Mouse (Mus musculus): ENCODE measurements around the gene Amigo3. TPM values are rescaled to one million over a fixed set of nuclear protein-coding genes. Genes with fewer than 3 reads are reported as not detected.

Amigo3 gene
- total and polyA plus RNA-seq, 2 experiments from 2014 or later: 1.6 to 7.6 TPM

DNA sequence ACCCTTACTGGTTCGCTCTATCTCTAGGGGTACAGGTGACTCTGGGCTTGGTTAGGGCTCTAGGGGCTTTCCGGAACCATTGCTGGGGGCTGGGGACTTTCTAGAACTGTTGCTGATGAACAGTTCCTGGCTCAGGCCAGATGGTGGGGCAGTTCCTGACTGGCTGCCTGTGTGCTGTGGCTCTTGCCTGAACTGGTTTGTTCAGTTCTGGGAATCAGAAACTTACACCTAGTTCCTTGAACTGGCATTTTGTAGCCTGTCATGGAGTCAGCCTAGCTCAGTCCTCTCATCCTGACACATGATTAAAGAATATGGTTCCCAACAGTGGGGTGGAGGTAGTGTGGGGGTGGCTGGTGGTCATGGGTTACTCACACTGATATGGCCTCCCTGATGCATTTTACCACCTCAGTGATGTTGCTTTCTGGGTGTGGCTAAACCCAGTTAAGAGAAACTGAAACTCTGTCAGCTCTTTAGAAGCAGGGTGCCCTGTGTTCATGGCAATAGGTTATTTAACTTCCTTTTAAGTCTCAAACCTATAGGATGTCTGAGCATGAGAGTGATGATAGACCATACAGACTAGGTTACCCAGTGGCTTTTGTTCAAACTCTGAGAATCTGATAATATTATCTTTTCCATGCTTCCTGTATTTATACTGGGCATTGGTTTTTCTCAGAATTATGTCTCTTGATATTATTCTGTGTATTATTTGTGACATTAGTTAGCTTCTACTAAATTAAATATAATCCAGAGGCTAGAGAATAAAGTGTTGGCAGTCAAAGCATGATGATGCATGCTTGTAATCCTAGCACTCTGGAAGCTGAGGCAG is 17.4 kb upstream of the Amigo3 start:
- 88% methylated on average over 2 of the region's 2 CpGs for WGBS
- Histone ChIP-seq H3K4me1 (ENCODE audit: control insufficient read depth, insufficient read depth) (no peaks in the 10 kb centered on the region), H3K4me3 (ENCODE audit: low read depth, low read length) (no peak overlapping the region), H3K9ac (replicated peaks; ENCODE audit: low read depth, low read length) (no peak overlapping the region), H3K27me3 (ENCODE audit: control insufficient read depth, insufficient read depth, low read length) (no peaks in the 10 kb centered on the region), H3K4me2 (ENCODE audit: low read depth, low read length) (no peak overlapping the region), H3K36me3 (replicated peaks; ENCODE audit: control insufficient read depth, insufficient read depth, low read length) (peaks cover 63% of the 10 kb centered on the region), H3K27ac (ENCODE audit: low read depth) (no peak overlapping the region), H3K9me3 (replicated peaks; ENCODE audit: control insufficient read depth, low read length) (no peaks in the 10 kb centered on the region)
- DNase-seq (ENCODE audit: low spot score) (no peak), ATAC-seq (ENCODE audit: insufficient read depth, low read depth) (no peak)
- TF ChIP-seq CTCF (IDR thresholded peaks at IDR 0.05; ENCODE audit: low read depth) (no peak), EP300 (IDR thresholded peaks at IDR 0.05; ENCODE audit: low read depth) (no peak)

DNA sequence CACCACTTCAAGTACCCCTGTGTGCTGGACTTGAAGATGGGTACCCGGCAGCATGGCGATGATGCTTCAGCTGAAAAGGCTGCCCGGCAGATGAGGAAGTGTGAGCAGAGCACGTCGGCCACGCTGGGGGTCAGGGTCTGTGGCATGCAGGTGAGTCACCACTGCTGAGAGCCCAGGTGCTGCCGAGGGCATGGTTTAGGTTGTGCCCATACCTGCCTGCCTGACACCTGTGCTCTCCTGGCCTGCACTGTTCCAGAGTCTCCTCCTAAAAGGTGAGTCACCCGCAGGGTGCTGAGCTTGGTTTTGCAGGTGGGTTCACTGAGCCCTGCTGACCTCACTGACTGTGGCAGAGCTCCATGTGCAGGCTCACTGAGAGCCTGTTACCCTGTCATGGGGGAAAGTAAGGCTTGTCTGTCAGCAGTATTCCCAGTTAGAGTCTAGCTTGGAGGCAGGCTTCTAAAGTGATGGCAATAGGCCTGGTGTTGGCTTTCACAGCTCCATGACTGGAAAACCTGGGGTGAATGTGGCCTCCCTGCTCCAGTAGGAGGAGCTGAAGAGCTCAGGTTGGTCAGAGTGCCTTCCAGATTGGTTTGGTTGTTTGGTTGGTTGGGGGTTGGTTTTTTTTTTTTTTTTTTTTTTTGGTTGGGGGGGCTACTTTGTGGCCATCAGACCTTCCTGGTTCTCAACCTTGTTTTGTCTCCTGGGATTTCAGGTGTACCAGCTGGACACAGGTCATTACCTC is 8.0 kb upstream of the Amigo3 start:
- Histone ChIP-seq H3K36me3 (replicated peaks; ENCODE audit: control insufficient read depth, insufficient read depth, low read length) (peaks cover 59% of the 10 kb centered on the region), H3K4me1 (ENCODE audit: control insufficient read depth, insufficient read depth) (peaks cover 13% of the 10 kb centered on the region), H3K27ac (ENCODE audit: low read depth) (no peak overlapping the region), H3K4me2 (ENCODE audit: low read depth, low read length) (no peak overlapping the region), H3K9me3 (replicated peaks; ENCODE audit: control insufficient read depth, low read length) (no peaks in the 10 kb centered on the region), H3K4me3 (ENCODE audit: low read depth, low read length) (no peak overlapping the region), H3K27me3 (ENCODE audit: control insufficient read depth, insufficient read depth, low read length) (no peaks in the 10 kb centered on the region), H3K9ac (replicated peaks; ENCODE audit: low read depth, low read length) (no peak overlapping the region)
- no peak for ATAC-seq (ENCODE audit: insufficient read depth, low read depth)
- TF ChIP-seq EP300 (IDR thresholded peaks at IDR 0.05; ENCODE audit: low read depth) (no peak), CTCF (IDR thresholded peaks at IDR 0.05; ENCODE audit: low read depth) (peak; percentile 15; the same call in 1 of the 2 replicates)
- DNase-seq (ENCODE audit: low spot score): no peak
- WGBS: 96% methylated on average over 8 of the region's 8 CpGs

DNA sequence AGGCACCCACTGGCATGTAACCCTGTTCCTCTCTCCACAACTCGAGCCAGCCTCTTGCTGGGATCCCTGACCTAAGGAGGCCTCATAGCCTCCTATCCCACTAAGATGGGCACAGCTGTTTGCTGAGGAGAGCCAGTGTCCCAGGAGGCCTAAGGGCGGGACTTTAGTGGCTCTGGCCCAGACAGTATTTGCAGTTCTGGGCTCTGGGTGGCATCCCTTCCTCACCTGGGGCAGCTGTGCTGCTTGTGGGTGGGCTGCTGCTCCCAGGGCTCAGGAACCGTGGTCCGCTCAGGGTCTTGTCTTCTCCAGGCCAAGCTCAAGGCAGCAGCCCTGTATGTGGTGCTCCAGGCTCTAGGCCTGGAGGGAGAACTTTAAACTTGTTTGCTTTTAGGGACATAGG is 6.4 kb upstream of the Amigo3 start:
- Histone ChIP-seq H3K9ac (replicated peaks; ENCODE audit: low read depth, low read length) (no peak overlapping the region), H3K4me2 (ENCODE audit: low read depth, low read length) (no peak overlapping the region), H3K4me1 (ENCODE audit: control insufficient read depth, insufficient read depth) (peaks cover 15% of the 10 kb centered on the region), H3K27me3 (ENCODE audit: control insufficient read depth, insufficient read depth, low read length) (no peaks in the 10 kb centered on the region), H3K4me3 (ENCODE audit: low read depth, low read length) (no peak overlapping the region), H3K27ac (ENCODE audit: low read depth) (no peak overlapping the region), H3K9me3 (replicated peaks; ENCODE audit: control insufficient read depth, low read length) (no peaks in the 10 kb centered on the region), H3K36me3 (replicated peaks; ENCODE audit: control insufficient read depth, insufficient read depth, low read length) (peaks cover 58% of the 10 kb centered on the region)
- ATAC-seq (ENCODE audit: insufficient read depth, low read depth) (no peak), DNase-seq (ENCODE audit: low spot score) (no peak)
- WGBS: 86% methylated on average over 4 of the region's 4 CpGs
- no peak for TF ChIP-seq CTCF (IDR thresholded peaks at IDR 0.05; ENCODE audit: low read depth)
- no peak for TF ChIP-seq EP300 (IDR thresholded peaks at IDR 0.05; ENCODE audit: low read depth)

DNA sequence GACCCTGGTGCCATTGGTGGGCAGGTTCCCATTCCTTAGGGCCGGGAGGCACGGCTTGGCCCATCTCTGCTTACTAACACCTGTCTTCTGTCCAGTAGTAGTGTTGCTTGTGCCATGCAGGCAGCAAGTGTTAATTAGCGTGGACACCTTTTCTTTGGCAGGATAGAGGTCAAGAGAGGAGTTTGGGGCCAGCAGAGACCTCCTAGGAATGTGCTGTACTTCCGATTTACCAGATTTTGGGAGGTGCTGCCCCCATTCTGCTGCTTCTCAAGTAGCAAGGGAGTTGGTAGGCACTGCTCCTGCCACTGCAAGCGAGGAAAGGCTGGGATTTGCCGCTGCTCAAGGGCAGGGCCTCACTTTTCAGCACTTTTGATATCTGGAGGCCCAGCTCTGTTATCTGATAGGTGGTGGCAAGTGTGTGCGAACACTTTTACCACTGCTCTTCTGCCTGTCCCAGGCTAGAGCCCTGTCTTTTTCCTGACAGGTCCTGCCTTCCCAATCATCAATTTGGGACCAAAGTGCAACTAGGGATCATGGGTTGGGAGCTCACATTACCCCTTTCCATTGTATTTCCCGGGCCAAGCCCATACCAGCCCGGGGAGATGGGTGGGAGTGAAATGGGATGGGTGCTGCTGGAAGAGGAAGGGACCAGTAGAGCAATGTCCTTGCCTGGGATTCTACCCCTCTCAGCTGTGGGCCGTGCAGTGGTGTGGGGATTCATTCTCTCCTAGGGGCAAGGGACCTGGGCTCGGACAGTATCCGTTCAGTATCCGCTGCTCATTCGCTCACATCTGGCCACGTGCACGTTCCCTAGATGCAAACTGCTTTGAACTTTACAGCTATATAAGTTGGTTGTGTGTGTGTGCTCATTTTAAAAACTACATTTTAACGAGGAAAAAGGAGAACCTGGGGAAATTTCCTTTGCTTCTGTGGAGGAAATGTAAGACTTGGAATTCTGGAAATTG is 5.1 kb upstream of the Amigo3 start:
- no peak for TF ChIP-seq EP300 (IDR thresholded peaks at IDR 0.05; ENCODE audit: low read depth)
- TF ChIP-seq CTCF (IDR thresholded peaks at IDR 0.05; ENCODE audit: low read depth): no peak
- DNase-seq (ENCODE audit: low spot score): no peak
- no peak for ATAC-seq (ENCODE audit: insufficient read depth, low read depth)
- H3K27ac ChIP-seq (ENCODE audit: low read depth): peak overlapping the region; percentile 44
- peak overlapping the region; percentile 87 for H3K4me2 ChIP-seq (ENCODE audit: low read depth, low read length)
- 34% methylated on average over 17 of the region's 17 CpGs for WGBS
- peak overlapping the region; percentile 59 for H3K4me3 ChIP-seq (ENCODE audit: low read depth, low read length)
- no peaks in the 10 kb centered on the region for H3K9me3 ChIP-seq (replicated peaks; ENCODE audit: control insufficient read depth, low read length)
- 0 out of 2 replicates have a peak overlapping the region, but pooled peaks have one; percentile 22 for H3K9ac ChIP-seq (replicated peaks; ENCODE audit: low read depth, low read length)
- H3K4me1 ChIP-seq (ENCODE audit: control insufficient read depth, insufficient read depth): peaks cover 15% of the 10 kb centered on the region
- H3K27me3 ChIP-seq (ENCODE audit: control insufficient read depth, insufficient read depth, low read length): no peaks in the 10 kb centered on the region
- peaks cover 50% of the 10 kb centered on the region for H3K36me3 ChIP-seq (replicated peaks; ENCODE audit: control insufficient read depth, insufficient read depth, low read length)

GRCm38 (mm10) chr9:108048566-108048955 is 4.4 kb upstream of the Amigo3 start:
- Histone ChIP-seq H3K36me3 (replicated peaks; ENCODE audit: control insufficient read depth, insufficient read depth, low read length) (peaks cover 50% of the 10 kb centered on the region), H3K27ac (ENCODE audit: low read depth) (peak overlapping the region; percentile 44), H3K9ac (replicated peaks; ENCODE audit: low read depth, low read length) (0 out of 2 replicates have a peak overlapping the region, but pooled peaks have one; percentile 22), H3K4me2 (ENCODE audit: low read depth, low read length) (peak overlapping the region; percentile 87), H3K27me3 (ENCODE audit: control insufficient read depth, insufficient read depth, low read length) (no peaks in the 10 kb centered on the region), H3K4me1 (ENCODE audit: control insufficient read depth, insufficient read depth) (peaks cover 15% of the 10 kb centered on the region), H3K9me3 (replicated peaks; ENCODE audit: control insufficient read depth, low read length) (no peaks in the 10 kb centered on the region), H3K4me3 (ENCODE audit: low read depth, low read length) (peak overlapping the region; percentile 59)
- WGBS: under 1% methylated on average over 19 of the region's 19 CpGs
- DNase-seq (ENCODE audit: low spot score) (no peak), ATAC-seq (ENCODE audit: insufficient read depth, low read depth) (peak; percentile 12)
- no peak for TF ChIP-seq CTCF (IDR thresholded peaks at IDR 0.05; ENCODE audit: low read depth)
- TF ChIP-seq EP300 (IDR thresholded peaks at IDR 0.05; ENCODE audit: low read depth): no peak
